Mouse (Mus musculus): ENCODE results near the gene Pars2.

DNA sequence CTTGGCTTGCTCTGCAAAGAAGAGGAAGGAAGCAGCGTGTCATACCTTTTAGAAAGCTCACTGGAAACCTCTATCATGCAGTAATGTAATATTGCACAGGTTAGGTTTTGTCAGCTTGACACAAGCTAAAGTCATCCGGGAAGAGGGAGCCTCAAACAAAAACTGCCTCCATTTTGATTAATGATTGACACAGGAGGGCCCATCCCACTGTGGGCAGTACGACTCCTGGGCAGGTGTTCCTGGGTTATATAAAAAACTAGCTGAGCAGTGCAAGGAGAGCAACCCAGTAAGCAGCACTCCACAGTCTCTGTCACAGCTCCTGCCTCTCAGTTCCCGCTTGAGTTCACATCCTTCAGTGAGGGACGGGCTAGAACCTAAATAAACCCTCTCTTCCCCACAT is 25.9 kb downstream of the Pars2 start:
- TF ChIP-seq CTCF (IDR thresholded peaks at IDR 0.05; ENCODE audit: borderline replicate concordance, extremely low read depth, insufficient read depth, insufficient read length) (no peak), POLR2A (IDR thresholded peaks at IDR 0.05; ENCODE audit: borderline replicate concordance, extremely low read depth, insufficient read depth, insufficient read length, poor library complexity, severe bottlenecking) (no peak)

All from brain, embryonic 14.5 days (tissue).